Mouse (Mus musculus) frontal cortex, postnatal 25 days (tissue): ENCODE results near the gene Rps29.
A peak's percentile ranks its signal among the peaks of the same experiment; 100 is the strongest.
"Not testable (repeated sequence)": the region's sequence is repeated elsewhere in the genome, so short reads cannot be mapped to it uniquely, and the experiment has no call there.

ENCODE experiments used
- DNase-seq, 2 experiments: peaks; one replicate each; pipeline ENCODE4 v3.0.0; 2022; ENCODE audit warnings: low spot score in 2 of 2

The Rps29 gene

GRCm38 (mm10) chr12:69179371-69179770, 20.4 kb upstream of the Rps29 start:
- no peak for DNase-seq

GRCm38 (mm10) chr12:69177526-69177925, 18.5 kb upstream of the Rps29 start:
- DNase-seq: no peak

GRCm38 (mm10) chr12:69175975-69176374, 17.0 kb upstream of the Rps29 start:
- DNase-seq: no peak

GRCm38 (mm10) chr12:69171307-69171706, 12.3 kb upstream of the Rps29 start:
- DNase-seq: no peak

- DNase-seq: peak; percentile 81 to 91
Measured at GRCm38 (mm10) chr12:69168461-69169106, 9.6 kb upstream of the Rps29 start, which contains the start of gene Lrr1. TSS of gene Lrr1 (plus strand) at chr12:69168814.

GRCm38 (mm10) chr12:69167656-69168460, 8.9 kb upstream of the Rps29 start:
- no peak for DNase-seq

GRCm38 (mm10) chr12:69166861-69167581, 8.0 kb upstream of the Rps29 start:
- DNase-seq: not testable (repeated sequence)

GRCm38 (mm10) chr12:69164904-69165303, 5.9 kb upstream of the Rps29 start:
- no peak for DNase-seq

- not testable (repeated sequence) for DNase-seq
Measured at GRCm38 (mm10) chr12:69163586-69163985, 4.6 kb upstream of the Rps29 start.

- not testable (repeated sequence) for DNase-seq
Measured at GRCm38 (mm10) chr12:69160677-69161076, 1.7 kb upstream of the Rps29 start.

- no peak for DNase-seq
Measured at GRCm38 (mm10) chr12:69159578-69159940, 573 bp upstream of the Rps29 start.

- DNase-seq: no peak
Measured at GRCm38 (mm10) chr12:69158366-69158764, 621 bp downstream of the Rps29 start.

GRCm38 (mm10) chr12:69157107-69157506, 1.9 kb downstream of the Rps29 start:
- DNase-seq: no peak

- no peak for DNase-seq
Measured at GRCm38 (mm10) chr12:69156436-69156835, 2.5 kb downstream of the Rps29 start.

- no peak for DNase-seq
Measured at GRCm38 (mm10) chr12:69155923-69156322, 3.1 kb downstream of the Rps29 start.

GRCm38 (mm10) chr12:69150049-69150448, 8.9 kb downstream of the Rps29 start:
- DNase-seq: no peak

GRCm38 (mm10) chr12:69147166-69147735, 11.7 kb downstream of the Rps29 start:
- DNase-seq: no peak

GRCm38 (mm10) chr12:69143460-69143859, 15.5 kb downstream of the Rps29 start:
- no peak for DNase-seq

GRCm38 (mm10) chr12:69139841-69140240, 19.1 kb downstream of the Rps29 start:
- no peak for DNase-seq

GRCm38 (mm10) chr12:69139201-69139600, 19.8 kb downstream of the Rps29 start:
- DNase-seq: no peak

GRCm38 (mm10) chr12:69131981-69132380, 27.0 kb downstream of the Rps29 start:
- peak; percentile 15 for DNase-seq

GRCm38 (mm10) chr12:69131267-69131666, 27.7 kb downstream of the Rps29 start:
- DNase-seq: no peak
